Mouse (Mus musculus) stomach, embryonic 16.5 days (tissue): ENCODE measurements around the gene Mn1. TPM values are rescaled to one million over a fixed set of nuclear protein-coding genes. Genes with fewer than 3 reads are reported as not detected.
A peak's percentile ranks its signal among the peaks of the same experiment; 100 is the strongest.

ENCODE experiments used
- ATAC-seq: fragments of 200-750 bp; cut with Nextera tagmentation; 2 replicates; pipeline ENCODE4 v1.8.0; 2017; ENCODE audit warnings: moderate number of reproducible peaks, moderate TSS enrichment; ENCODE audit not compliant: insufficient read depth, low FRiP score
- H3K27ac ChIP-seq: fragments of 300-500 bp; sonication (generic); 2 replicates; pipeline ENCODE4 v1.5.1; 2014; ENCODE audit warnings: low read length
- H3K27me3 ChIP-seq: fragments of 300-500 bp; sonication (generic); 2 replicates; pipeline ENCODE4 v1.6.1; 2014; ENCODE audit warnings: low read length, control low read depth, mixed read lengths; ENCODE audit not compliant: control insufficient read depth, insufficient read depth
- H3K36me3 ChIP-seq: fragments of 300-500 bp; sonication (generic); 2 replicates; pipeline ENCODE4 v1.6.1; 2014; ENCODE audit warnings: low read length; ENCODE audit not compliant: control insufficient read depth, insufficient read depth
- H3K4me1 ChIP-seq: fragments of 300-500 bp; sonication (generic); 2 replicates; pipeline ENCODE4 v1.6.1; 2014; ENCODE audit warnings: low read length, control low read depth, mixed read lengths; ENCODE audit not compliant: control insufficient read depth, insufficient read depth
- H3K4me2 ChIP-seq: fragments of 300-500 bp; sonication (generic); 2 replicates; pipeline ENCODE4 v1.6.1; 2014; ENCODE audit warnings: low read depth, low read length, mixed read lengths
- H3K4me3 ChIP-seq: fragments of 300-500 bp; sonication (generic); replicated peaks from 2 replicates; pipeline ENCODE4 v1.5.1; 2014; ENCODE audit warnings: mild to moderate bottlenecking, low read length
- H3K9ac ChIP-seq: fragments of 300-500 bp; sonication (generic); 2 replicates; pipeline ENCODE4 v1.6.1; 2014; ENCODE audit warnings: low read length
- H3K9me3 ChIP-seq: fragments of 300-500 bp; sonication (generic); replicated peaks from 2 replicates; pipeline ENCODE4 v1.6.1; 2016; ENCODE audit warnings: low read length, control low read depth; ENCODE audit not compliant: control insufficient read depth
- WGBS: fragments of 180-500 bp; shearing (Covaris S2); extraction: QIAGEN DNeasy Blood & Tissue Kit; methylation state at CpG from one replicate; pipeline ENCODE4 v1.1.7; 2014; 5-methylcytosine and 5-hydroxymethylcytosine counted together
- polyA plus RNA-seq: library from polyadenylated mRNA; unstranded; fragments of >200 nt; fragmentation: Nextera tagmentation; extraction: Ambion mirVana; gene quantifications from 2 replicates; pipeline ENCODE4 v1.2.1, GENCODE M21; 2015

Mn1 gene
- polyA plus RNA-seq, 1 experiment from 2014 or later, result 11.1 TPM

- H3K4me2 ChIP-seq, result no peak overlapping the region
- no peaks in the 10 kb centered on the region for H3K4me1 ChIP-seq
- no peak for ATAC-seq
- whole genome bisulfite sequencing, result 90% methylated on average over 5 of the region's 5 CpGs
- no peaks in the 10 kb centered on the region for H3K9me3 ChIP-seq
- no peak overlapping the region for H3K27ac ChIP-seq
- H3K27me3 ChIP-seq, result no peaks in the 10 kb centered on the region
- H3K4me3 ChIP-seq, result no peak overlapping the region
- no peak overlapping the region for H3K9ac ChIP-seq
- H3K36me3 ChIP-seq, result no peaks in the 10 kb centered on the region
Observed at GRCm38 (mm10) chr5:111475721-111476120, 58.6 kb downstream of the Mn1 start.

- Histone ChIP-seq H3K36me3 (no peaks in the 10 kb centered on the region), H3K4me1 (no peaks in the 10 kb centered on the region), H3K9me3 (no peaks in the 10 kb centered on the region), H3K27me3 (no peaks in the 10 kb centered on the region), H3K4me2 (no peak overlapping the region), H3K4me3 (no peak overlapping the region), H3K9ac (no peak overlapping the region), H3K27ac (no peak overlapping the region)
- WGBS, result 82% methylated on average over 6 of the region's 6 CpGs
- ATAC-seq, result no peak
Observed at GRCm38 (mm10) chr5:111476141-111476540, 59.0 kb downstream of the Mn1 start.

DNA sequence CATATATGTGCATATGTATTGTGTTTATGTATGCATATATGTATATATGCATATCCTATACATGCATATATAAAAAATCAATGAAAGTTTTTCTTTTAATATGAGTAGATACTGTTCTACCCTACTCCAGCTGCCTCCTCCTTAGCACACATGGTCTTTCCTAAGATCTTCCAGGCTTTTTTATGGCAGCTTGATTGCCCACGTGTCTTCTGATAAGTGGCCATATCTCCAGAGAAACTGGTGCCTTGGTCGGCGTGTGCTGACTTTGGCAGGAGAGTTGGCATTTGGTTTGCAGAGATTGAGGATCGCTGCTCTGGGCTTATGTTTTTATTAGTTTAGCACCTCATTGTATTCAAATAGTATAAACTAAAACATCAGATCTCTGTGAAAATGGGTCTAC is 68.7 kb downstream of the Mn1 start:
- H3K9ac ChIP-seq, result no peak overlapping the region
- no peaks in the 10 kb centered on the region; the same call in 1 of the 2 replicates for H3K9me3 ChIP-seq
- H3K36me3 ChIP-seq, result no peaks in the 10 kb centered on the region
- 85% methylated on average over 4 of the region's 4 CpGs for WGBS
- H3K4me1 ChIP-seq, result no peaks in the 10 kb centered on the region
- no peak overlapping the region for H3K4me3 ChIP-seq
- no peak overlapping the region for H3K4me2 ChIP-seq
- no peak overlapping the region for H3K27ac ChIP-seq
- H3K27me3 ChIP-seq, result no peaks in the 10 kb centered on the region
- no peak for ATAC-seq

- Histone ChIP-seq H3K4me1 (no peaks in the 10 kb centered on the region), H3K4me2 (peak overlapping the region; percentile 15; the same call in 1 of the 2 replicates), H3K4me3 (no peak overlapping the region), H3K36me3 (no peaks in the 10 kb centered on the region), H3K9me3 (no peaks in the 10 kb centered on the region), H3K9ac (no peak overlapping the region), H3K27me3 (no peaks in the 10 kb centered on the region), H3K27ac (no peak overlapping the region)
- ATAC-seq, result no peak
- 57% methylated on average over 7 of the region's 7 CpGs for WGBS
Observed at GRCm38 (mm10) chr5:111489022-111489616, 72.0 kb downstream of the Mn1 start.

GRCm38 (mm10) chr5:111490599-111490998 is 73.4 kb downstream of the Mn1 start:
- WGBS, result 72% methylated on average over 4 of the region's 4 CpGs
- no peak for ATAC-seq
- H3K9me3 ChIP-seq, result no peaks in the 10 kb centered on the region
- H3K4me3 ChIP-seq, result no peak overlapping the region
- no peaks in the 10 kb centered on the region for H3K36me3 ChIP-seq
- no peaks in the 10 kb centered on the region for H3K4me1 ChIP-seq
- no peak overlapping the region for H3K27ac ChIP-seq
- H3K4me2 ChIP-seq, result no peak overlapping the region
- H3K27me3 ChIP-seq, result no peaks in the 10 kb centered on the region
- no peak overlapping the region for H3K9ac ChIP-seq

- Histone ChIP-seq H3K9me3 (no peaks in the 10 kb centered on the region), H3K4me2 (no peak overlapping the region), H3K9ac (no peak overlapping the region), H3K4me1 (no peaks in the 10 kb centered on the region), H3K4me3 (no peak overlapping the region), H3K27ac (no peak overlapping the region), H3K36me3 (no peaks in the 10 kb centered on the region), H3K27me3 (no peaks in the 10 kb centered on the region)
- 80% methylated on average over 1 of the region's 1 CpGs for WGBS
- ATAC-seq, result no peak
Observed at GRCm38 (mm10) chr5:111491485-111491884, 74.3 kb downstream of the Mn1 start.

- 57% methylated on average over 3 of the region's 3 CpGs for WGBS
Observed at GRCm38 (mm10) chr5:111500036-111500435, 82.9 kb downstream of the Mn1 start.

DNA sequence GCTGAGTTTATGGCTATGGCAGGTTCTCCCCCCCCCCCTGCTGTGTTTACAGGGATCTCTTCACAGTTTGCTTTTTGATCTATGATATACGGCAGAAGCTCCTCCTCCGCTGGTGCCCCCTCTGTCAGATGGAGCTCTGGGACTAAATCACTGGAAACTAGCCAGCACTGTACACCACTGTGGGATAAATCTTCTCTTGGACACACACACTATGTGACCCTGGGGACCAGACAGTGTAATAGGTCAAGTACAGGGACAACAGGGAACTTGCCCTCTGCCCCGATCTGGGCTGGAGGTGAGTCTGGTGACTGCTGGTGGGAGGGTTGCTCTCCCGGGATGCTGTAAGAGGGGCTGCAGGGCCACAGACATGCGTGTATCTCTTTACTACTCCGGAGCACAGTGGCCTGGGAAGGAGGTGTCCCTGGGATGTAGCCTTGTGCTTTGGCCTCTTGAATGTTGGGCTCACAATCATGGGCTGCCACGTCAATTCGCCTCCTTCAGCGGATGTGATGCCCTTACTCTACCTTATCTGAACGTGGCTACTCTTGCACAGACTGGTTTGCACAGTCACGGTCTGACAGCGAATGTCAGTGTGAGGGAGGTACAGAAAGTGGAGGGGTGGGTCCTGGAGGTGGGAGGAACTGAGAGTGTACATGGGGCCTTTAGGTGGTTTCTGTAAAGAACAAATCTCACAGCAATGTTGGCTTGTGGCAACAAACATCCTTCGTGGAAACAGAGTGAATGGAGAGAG is 84.7 kb downstream of the Mn1 start:
- Histone ChIP-seq H3K4me2 (no peak overlapping the region), H3K9ac (no peak overlapping the region), H3K9me3 (no peaks in the 10 kb centered on the region), H3K36me3 (no peaks in the 10 kb centered on the region), H3K4me3 (no peak overlapping the region), H3K27me3 (no peaks in the 10 kb centered on the region), H3K4me1 (peaks cover 8% of the 10 kb centered on the region), H3K27ac (no peak overlapping the region)
- 54% methylated on average over 13 of the region's 13 CpGs for WGBS
- no peak for ATAC-seq

More at GRCm38 (mm10) chr5:111500036-111500435, 82.9 kb downstream of the Mn1 start:
- no peak for ATAC-seq
- Histone ChIP-seq H3K4me1 (no peaks in the 10 kb centered on the region), H3K4me3 (no peak overlapping the region), H3K27ac (no peak overlapping the region), H3K9me3 (no peaks in the 10 kb centered on the region), H3K27me3 (no peaks in the 10 kb centered on the region), H3K4me2 (no peak overlapping the region), H3K9ac (no peak overlapping the region), H3K36me3 (no peaks in the 10 kb centered on the region)

DNA sequence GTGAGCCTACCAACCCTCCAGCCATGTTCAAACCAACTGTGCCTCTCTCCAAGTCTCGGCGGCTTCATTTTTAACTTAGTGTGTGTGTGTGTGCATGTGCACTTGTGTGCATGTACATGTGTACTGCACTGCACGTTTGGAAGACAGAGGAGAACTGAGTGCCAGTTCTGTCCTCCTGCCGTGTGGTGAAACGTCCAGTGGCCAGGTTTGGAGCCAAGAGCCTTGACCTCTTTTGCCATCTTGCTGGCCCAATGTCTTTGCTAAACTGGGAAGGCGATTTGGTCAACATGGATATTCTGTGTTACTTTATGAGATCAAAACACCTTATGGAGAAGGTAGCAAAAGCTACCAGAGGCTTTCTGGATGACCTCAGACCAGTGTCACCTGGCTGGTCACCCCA is 88.1 kb downstream of the Mn1 start:
- no peak for ATAC-seq
- H3K4me3 ChIP-seq, result no peak overlapping the region
- H3K9ac ChIP-seq, result no peak overlapping the region
- H3K27me3 ChIP-seq, result no peaks in the 10 kb centered on the region
- H3K27ac ChIP-seq, result no peak overlapping the region
- H3K9me3 ChIP-seq, result no peaks in the 10 kb centered on the region
- H3K36me3 ChIP-seq, result no peaks in the 10 kb centered on the region
- peaks cover 20% of the 10 kb centered on the region for H3K4me1 ChIP-seq
- 87% methylated on average over 6 of the region's 6 CpGs for WGBS
- no peak overlapping the region for H3K4me2 ChIP-seq
